Mouse (Mus musculus): ENCODE results near the gene Ush1g.

DNA sequence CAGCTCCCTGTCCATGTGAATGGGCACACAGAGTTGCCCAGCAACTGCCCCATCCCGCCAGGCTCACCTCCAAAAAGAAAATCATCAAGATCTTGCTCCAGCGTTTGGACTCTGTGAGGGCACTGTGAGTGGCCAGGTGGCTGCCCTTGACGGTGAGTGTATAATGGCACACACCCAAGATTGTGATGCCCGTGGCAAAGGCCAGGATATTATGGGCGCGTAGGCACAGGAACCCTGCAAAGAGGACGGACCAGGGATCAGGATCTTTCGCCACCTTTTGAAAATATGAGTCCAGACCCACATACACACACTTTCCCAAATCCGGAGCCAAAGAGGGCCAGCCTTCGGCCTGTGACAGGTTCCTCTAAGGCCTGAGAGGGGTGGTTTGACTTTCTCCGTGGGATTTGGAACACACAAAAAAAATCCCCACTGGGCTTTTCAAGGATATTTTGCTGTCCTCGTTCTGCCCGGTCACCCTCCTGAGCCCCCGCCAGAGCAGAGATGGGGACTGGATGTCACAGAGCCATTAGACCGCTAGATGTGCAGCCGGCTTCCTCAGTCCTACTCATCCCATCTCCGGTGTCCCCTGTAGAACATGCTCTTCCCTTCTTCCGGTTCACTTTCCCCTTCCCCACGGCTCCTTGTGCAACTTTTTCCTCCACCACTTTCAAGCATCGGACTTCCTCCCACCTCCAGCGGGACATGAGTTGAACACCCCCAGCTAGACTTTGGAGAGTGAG is 25.2 kb downstream of the Ush1g start:
- TF ChIP-seq CTCF (IDR thresholded peaks at IDR 0.05; ENCODE audit: borderline replicate concordance, extremely low read depth, insufficient read depth, insufficient read length) (no peak), POLR2A (IDR thresholded peaks at IDR 0.05; ENCODE audit: borderline replicate concordance, extremely low read depth, insufficient read depth, insufficient read length, poor library complexity, severe bottlenecking) (no peak)
